Mouse (Mus musculus) urinary bladder, postnatal 25 days (tissue): ENCODE data around the gene Crocc2.

ENCODE experiments used
- DNase-seq: peaks from one replicate; pipeline ENCODE4 v3.0.0; 2022; ENCODE audit warnings: low spot score

Gene Crocc2

DNA sequence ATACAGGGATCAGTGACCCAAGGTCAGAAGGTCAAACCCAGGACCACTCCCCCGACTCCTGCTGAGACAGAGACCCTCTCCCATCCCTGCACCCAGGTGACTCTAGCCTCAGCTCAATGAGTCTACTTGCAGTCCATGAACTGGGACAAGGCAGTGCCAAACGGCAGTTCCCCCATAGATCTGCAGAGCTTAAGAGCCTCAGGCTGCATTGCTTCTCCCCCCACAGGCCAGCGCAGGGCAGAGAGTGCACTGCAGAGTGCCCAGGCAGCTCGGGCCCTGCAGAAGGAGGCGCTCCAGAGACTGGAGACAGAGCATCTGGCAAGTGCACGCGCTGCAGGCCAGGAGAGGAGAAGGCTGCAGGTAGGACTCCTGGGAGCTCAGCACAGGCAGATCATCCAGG lies 49.0 kb downstream of the Crocc2 start:
- DNase-seq: no peak

DNA sequence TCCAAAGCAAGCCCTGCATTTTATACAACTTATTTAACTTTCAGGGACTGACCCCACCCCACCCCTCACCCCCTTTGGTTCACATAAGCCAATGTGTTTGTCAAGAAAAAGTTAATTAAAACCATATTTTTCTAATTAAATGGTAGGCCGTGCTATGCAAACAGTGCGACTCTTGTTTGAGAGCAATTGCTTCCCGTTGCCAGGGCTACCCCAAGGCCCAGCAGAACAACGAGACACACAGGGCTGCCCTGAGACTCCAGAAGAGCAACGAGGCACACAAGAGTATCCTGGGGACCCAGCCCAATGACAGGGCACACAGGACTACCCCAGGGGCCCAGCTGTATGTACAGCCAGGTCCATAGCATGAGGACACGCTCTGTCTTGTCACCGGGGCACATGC lies 52.3 kb downstream of the Crocc2 start:
- DNase-seq: no peak

DNA sequence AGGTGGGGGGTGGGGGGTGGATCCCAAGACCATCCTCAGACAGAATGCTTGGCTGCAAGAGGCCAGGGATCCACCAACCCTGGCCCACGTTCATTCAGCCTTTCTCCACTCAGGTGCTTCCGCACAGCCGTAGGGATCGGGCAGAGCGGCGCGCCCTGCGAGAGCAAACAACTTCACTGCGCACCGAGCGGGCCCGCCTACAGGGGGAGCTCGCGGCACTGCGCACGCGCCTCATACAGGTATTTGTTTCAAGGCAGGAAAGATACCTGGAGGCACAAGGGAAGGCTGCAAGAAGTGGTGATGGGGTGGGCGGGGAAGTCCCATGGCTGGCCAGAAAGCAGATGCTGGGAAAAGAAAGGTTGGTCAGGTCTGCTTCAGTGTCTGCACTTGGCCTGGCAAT lies 55.4 kb downstream of the Crocc2 start:
- peak; percentile 77 for DNase-seq

DNA sequence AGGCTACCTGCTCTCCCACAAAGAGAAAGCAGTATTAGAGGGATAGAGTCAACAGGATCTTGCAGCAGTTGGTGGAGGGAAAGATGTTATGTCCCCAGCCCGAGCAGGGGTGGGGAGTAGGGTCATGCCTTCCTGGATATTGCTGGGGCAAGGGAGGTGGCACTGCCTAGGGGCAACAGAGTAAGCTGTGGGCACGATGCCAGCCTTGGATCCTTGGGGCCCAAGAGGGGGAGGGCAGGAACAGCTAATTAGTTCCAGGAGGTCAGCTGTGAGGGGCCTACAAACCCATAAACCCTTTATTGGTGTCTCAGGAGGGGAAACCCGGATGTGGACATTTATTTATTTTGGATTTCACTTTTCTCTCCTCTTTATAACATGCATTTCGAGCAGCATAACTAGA lies 56.7 kb downstream of the Crocc2 start:
- DNase-seq: no peak

DNA sequence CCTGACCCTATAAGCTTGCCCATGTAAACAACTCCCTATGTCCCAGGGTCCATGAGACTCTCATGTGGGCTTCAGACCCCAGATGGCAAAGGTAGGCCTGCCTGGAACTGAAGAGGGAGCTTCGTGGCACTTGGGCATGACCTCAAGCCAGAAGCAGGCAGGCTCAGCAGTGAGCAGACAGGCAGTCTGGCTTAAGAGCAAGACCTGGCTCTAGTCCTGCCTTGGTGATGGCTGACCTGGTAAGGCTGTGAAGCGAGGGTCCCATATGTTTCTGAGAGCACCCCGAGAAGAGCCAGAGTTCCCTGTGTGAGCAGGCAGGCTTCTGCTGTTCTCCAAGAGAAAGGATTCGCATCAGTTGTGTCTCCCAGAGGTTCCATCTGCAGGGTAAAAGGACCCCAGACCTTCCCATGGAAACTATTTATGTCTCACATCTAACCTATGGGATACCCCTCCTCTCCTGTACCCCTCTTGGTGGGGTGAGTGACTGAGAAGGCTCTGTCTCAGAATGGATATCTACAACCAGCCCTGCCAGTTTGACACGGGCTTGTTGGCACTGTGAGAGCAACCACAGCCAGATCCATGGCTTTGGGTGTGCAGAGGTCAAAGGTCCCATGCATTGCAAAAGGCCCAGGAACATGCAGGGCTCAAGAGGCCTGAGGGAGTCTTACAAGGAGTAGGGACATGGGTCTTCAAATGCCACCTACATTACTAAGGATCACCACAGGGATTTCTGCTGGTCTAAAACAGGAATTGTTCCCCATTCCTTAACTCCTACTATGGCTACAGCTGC lies 57.4 kb downstream of the Crocc2 start:
- no peak for DNase-seq

DNA sequence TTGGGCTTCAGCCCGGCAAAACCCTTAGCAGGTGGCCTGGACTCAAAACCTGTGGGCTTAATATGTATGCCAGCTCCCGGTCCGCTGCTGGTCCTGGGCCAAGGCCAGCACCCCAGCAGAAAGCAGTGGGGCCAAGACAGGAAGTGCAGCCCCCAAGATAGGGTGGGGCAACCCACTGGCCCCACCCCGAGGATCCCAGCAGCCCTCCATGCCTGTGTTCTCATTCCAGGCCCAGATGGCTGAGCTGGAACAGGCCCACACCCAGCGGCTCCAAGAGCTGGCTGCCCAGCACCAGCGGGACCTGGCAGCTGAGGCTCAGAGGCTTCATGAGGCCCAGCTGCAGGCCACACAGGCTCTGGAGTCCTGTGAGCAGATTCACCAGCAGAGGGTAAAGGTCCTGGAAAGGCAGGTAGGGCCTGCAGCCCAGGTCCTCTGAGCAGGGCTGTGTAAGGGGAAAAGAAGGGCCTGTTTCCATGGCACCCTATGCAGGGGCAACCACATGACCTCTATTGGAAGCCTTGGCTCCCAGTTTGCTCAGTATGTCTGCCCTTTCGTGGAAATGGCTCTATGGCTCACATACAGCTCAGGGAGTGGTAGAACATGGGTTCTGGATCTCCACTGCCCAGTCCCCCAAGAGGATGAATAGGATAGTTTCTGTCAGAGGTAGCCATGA lies 58.9 kb downstream of the Crocc2 start:
- DNase-seq: no peak

DNA sequence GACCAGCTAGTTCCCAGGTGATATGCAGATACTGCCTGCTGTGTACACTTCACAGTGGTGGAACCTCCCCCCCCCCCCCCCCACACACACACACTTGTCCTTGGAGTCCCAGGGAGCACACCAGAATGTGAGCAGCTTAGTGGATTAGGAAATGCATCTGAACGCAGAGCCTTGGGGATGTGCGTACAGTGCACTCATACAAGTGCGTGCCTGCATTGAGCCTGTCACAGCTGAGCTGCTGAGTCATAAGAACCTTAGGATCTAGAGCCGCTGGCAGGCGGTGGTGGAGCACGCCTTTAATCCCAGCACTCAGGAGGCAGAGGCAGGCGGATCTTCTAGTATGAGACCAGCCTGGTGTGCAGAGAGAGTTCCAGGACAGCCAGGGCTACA lies 59.4 kb downstream of the Crocc2 start:
- DNase-seq: no peak

DNA sequence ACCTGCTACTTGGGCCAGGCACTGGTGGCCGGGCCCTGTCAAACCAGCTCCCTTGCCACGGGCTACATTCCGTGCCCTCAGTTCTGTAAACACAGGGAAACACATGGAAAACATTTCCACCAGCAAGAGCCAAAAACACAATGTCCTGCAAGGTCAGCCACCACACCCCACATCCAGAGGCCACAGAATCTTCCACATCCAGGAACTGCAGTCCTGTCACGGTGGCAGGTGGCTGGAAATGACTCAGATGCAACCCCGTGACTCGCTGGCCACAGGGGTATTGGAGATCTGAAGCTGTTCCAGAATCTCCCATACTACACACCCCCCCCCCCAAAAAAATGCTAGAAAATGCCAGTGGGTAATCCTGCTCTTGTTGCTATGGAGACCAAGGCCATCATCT lies 60.7 kb downstream of the Crocc2 start:
- DNase-seq: no peak

DNA sequence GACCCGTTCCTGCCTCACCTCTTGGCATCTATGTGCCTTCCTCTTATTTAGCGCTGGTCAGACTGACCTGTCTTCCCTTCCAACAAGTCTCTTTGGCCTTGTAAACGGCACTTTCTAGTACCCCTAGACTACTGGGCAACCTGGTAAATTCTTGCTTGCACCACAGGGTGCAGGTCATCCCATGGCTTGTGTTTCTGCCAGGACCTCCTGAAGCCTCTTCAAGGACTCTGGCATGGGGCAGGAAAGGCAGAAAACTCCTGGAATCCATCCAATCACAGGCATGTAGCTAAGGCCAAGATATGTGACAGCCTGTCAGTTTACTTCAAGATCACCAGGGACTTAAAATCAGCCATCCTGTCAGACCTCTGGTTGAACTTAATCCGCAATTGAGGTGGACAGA lies 61.1 kb downstream of the Crocc2 start:
- no peak for DNase-seq

DNA sequence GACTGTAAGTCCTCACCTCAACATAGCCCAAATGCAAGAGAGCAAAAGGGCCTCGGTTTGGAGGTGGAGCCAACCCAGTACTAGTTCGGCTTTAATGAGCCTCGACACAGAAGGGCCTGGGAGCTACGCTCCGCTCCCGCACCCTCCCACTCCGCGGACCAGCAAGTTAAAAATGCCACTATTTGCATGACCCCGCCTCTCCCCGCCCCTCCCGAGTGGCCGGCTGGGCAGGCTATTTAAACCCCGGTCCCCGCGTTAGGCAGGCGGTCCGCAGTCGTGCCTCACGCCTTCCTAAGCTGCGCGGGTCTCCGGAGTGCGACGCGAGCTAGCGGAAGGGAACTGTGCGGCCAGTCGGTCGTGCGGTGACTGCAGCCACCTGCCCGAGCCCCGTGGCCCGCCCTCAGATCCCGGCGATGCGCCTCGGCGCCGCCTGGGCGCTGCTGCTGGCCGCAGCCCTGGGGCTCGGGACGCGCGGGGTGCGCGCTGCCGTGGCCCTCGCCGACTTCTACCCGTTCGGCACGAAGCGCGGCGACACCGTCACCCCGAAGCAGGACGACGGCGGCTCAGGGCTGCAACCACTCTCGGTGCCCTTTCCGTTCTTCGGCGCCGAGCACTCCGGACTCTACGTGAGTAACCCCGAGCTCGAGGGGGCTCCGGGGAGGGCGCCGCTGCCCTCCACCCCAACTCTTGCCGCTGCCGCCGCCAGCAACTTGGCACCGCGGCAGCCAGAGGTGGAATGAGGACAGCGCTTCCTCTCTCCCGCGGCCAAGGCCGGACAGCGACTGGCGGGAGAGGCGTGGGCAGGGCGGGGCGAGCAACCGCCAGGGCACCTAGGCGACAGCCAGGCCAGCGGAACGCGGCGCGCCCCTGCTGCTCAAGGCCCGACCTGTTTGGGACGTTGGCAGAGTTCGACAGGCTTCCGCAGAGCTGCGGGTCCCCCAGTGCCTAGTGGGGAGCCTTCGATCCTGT lies 67.3 kb downstream of the Crocc2 start, which contains the start of gene Sned1:
Sned1 (plus strand) TSS at position 266 of the 969 bp plus-strand sequence.
- DNase-seq: peak; percentile 85

DNA sequence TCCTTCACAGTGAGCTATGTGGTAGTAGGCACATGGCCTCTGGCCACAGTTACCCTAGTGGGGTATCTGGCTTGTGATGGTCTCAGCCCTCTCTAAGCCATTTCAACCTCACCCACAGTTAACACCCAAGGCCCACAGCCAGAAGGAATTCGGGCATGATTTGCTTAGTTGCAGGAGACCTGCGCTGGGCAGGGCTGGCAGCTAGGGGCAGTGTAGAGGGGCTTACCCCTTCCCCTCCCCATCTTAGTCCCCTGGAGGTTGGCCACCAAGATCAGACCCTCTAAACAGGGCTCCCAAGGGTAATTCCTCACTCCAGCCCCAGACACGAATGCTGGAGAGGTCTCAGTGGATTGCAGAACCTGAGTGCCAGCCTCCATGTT lies 68.0 kb downstream of the Crocc2 start:
- no peak for DNase-seq

DNA sequence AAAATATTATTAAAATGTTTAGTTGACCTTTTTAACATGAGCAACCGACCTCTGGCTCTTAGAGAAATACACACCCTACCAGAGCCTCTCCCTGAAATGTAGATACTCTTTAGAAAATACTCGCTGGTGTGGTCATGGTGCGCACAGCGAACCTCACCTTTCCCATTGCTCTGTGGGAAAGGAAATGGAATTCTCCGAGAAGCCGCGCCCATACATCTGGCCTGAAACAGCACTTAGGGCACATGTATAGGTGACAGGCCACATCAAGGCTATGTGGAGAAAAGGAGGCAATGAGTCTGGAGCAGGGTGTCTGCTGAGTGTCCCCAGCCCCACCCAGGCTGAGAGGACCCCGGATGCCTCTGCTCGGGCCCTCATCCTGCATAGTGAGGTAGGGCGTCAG lies 69.2 kb downstream of the Crocc2 start:
- DNase-seq: no peak

DNA sequence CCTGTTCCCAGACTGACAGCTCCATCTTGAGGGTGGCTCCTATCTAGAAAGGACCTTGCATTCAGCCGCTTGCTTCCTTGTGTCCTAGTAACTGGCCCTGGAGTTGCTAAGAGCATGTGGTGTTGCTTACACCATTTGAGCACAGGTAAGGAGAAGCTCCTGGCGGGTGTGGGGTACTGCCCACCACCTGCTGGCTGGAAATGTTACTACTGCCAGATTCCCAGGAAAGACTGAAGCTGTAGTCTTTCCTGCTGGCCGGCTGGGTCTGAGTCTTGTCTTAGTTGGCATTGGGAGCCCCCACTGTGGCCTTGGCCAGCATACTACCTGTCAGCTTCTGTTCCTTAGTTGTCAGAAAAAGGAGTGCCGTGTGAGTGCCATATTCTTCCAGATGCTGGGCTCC lies 69.7 kb downstream of the Crocc2 start:
- no peak for DNase-seq

DNA sequence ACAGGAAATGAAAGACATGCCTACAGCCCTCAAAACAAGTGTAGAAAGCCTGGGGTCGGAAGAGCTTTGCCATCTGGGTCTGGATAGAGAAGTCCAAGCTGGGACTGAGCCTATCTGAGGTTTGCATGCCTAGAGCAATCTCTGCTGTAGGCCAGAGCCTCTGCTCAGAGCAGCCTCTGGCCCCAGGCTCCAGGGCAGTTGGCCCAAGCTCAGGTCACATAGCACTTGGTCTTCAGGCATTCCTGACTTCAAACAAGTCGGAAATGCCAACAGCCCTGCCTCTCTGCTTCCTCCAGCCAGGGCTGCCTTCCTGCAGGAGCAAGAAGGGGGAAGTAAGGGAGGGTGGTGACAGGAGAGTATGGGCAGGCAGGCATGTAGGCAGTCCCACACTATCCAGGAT lies 77.4 kb downstream of the Crocc2 start:
- DNase-seq: no peak

DNA sequence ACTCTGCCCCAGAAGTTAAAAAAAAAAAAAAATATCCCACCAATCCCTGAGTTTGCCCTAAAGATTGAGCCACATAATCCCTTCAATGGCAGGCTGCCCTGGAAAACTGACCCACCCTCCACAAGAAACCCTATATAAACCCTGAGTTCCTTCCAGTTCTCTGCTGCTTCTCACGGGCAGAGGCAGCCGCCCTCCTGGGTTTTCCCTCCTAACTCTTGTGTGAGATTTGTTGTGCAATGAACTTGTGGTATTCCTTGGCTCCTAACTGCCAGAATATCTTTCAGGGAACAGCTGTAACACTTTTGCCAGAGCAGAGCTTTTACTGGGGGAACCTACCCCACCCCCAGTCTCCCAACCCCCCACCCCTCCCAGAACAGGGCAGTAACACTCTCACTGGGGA lies 84.1 kb downstream of the Crocc2 start:
- DNase-seq: no peak

DNA sequence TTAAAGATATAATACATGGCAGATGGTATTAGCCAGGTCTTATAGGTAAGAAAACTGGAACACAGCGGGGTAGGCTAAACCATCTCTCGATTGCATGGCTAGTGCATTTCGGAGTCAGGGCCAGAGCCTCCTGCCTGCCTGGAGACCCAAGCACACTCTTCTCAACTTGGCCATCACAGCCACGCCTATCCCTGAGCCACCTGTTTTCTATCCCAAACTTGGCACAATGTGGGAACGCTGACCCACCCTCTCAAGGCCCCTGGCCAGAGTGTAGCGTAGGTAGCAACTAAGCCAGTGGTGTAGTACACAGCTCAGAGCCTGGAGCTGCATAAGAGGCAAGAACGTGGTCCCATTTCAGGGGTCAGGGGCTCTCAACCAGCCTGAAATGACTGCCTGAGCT lies 87.2 kb downstream of the Crocc2 start:
- no peak for DNase-seq

DNA sequence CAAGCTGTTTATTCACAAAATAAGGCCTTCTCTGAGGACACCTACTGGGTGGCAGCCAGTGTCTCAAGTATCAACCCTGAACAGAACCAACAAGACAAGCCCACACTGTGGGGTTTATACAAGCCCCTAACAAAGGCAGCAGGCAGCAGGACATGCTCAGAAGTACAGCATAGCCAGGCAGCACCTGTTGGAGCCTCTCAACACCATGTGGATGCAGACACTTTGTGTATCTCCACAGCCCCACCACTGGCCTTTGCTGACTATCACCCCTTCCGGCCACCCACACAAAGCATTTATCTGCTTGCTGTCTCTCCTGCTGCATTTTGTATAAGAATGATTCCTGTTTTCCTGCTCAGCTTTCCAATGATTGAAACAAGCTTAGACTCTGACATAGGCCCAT lies 89.0 kb downstream of the Crocc2 start:
- no peak for DNase-seq

DNA sequence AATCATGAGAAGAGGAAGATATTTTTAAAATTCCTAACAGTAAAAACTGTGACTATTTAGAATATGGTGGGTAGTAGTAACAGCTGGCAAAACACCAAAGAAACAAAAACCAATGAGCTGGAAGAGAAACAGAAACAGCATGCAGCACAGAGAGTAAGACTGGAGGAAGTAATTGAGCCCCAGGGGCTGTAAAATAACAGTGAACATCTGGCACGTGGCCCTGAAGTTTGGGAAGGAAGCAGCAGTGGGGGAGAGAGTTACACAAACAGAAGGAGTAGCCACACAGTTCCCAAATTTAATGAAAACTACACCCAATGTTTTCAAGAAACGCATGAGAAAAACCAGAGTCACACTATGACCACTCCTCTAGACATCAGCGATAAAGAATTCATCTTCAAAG lies 98.7 kb downstream of the Crocc2 start:
- no peak for DNase-seq

DNA sequence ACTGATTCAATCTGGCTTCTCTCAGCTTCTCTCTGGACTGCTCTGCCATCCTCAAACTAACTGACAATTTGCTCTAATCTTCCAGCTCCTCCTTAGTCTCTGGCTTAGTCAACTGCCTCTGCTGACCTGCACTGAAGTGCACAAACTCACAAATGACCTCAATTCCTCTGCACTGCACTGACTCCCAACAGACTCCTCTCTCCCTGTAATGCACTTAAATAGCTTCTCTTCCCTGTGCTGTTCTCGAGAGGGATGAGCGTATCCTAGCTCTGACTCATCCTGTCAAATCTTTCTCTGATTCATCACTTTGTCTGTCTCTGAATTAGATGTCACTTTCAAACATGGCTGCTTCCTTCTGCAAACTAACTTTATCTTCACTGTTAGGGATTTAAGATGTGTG lies 99.7 kb downstream of the Crocc2 start:
- no peak for DNase-seq

DNA sequence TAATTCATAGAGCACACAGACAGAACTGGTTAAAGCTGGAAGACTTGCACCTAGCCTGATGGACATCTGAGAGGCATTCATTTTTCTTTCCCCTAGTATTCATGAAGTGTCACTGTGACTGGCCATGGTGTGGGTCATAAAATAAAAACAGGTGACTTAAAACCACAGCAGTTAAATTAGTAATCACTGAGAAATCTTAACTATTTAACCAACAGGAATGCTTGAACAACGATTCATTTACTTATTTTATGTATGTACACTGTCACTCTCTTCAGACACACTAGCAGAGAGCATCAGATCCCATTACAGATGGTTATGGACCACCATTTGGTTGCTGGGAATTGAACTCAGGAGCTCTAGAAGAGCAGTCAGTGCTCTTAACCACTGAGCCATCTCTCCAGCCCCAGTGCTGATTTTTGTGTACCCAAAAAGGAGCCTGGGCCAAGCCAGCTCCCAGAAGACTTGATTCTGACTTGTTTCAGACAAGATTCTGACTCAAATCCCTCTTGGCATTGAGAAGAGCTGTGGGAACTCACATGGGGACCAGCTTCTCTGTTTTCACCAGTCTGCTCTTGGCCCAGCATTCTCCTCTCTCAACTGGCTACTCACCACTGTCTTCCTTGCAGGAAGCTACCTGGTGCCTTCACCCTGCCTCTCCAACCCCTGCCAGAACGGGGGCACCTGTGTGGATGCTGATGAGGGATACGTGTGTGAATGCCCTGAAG lies 102.2 kb downstream of the Crocc2 start:
- no peak for DNase-seq

DNA sequence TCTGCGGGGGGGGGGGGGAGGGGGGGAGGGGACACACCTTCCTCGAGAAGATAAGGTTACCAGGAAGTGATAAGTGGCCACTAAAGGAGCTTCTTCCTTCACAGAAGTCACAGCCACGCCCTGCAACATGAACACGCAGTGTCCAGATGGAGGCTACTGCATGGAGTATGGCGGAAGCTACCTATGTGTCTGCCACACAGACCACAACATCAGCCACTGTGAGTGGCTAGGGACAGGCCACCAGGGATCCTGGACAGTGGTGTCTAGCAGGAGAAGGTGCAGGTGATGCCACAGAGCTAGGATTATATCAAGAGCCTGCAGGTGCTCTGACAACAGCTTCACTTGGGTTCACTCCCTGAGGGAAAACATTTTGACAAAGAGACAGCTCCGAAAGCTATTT lies 103.2 kb downstream of the Crocc2 start:
- DNase-seq: no peak

DNA sequence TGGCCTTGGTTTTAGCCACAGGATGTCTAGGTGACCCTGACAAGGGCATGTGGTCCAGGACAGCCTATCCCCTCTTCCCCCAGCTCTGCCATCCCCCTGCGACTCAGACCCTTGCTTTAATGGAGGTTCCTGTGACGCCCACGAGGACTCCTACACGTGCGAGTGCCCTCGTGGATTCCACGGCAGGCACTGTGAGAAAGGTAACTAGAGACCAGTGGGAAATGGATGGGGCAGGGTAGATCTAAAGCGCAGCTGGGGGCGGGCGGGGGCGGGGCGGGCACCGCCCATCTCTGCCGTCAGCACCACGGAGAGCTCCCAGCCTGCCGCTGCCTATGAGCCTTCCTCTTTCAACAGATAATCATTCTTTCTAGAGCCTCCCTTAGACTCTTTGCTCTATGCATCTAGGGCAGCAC lies 103.9 kb downstream of the Crocc2 start:
- DNase-seq: peak; percentile 29
